Mouse (Mus musculus) heart, adult 2 months (tissue): Measurements from ENCODE around the gene Prickle1.

Source experiments
- EP300 ChIP-seq: fragments of 200-500 bp; IDR thresholded peaks from 2 replicates; pipeline ENCODE4 v1.6.1; 2011; ENCODE audit warnings: low read depth, low read length, control low read depth; ENCODE audit not compliant: insufficient read depth
- POLR2A ChIP-seq: fragments of 200-500 bp; IDR thresholded peaks from 2 replicates; pipeline ENCODE4 v1.6.1; 2011; ENCODE audit warnings: mild to moderate bottlenecking, low read depth, low read length, control low read depth; ENCODE audit not compliant: insufficient read depth

GRCm38 (mm10) chr15:93615031-93615430 is 19.3 kb upstream of the Prickle1 start:
- TF ChIP-seq EP300 (no peak), POLR2A (no peak)
